Mouse (Mus musculus) c-Kit-positive CD71-positive TER-119-negative erythroid progenitor cells, embryonic 14.5 days (primary cell): ENCODE results near the gene Slc35b3.
A peak's percentile ranks its signal among the peaks of the same experiment; 100 is the strongest.

Experiments
- DNase-seq: peaks from one replicate; pipeline ENCODE4 v3.0.0-alpha.2; 2013; ENCODE audit warnings: low read depth

Slc35b3 gene

GRCm38 (mm10) chr13:38960063-38961050 is at the start of gene Slc35b3:
Slc35b3 (minus strand) TSS chr13:38960875.
- DNase-seq = peak; percentile 68

GRCm38 (mm10) chr13:39010280-39010679 is 49.6 kb upstream of the Slc35b3 start:
- DNase-seq = no peak

GRCm38 (mm10) chr13:39003101-39003762 is 42.6 kb upstream of the Slc35b3 start:
- no peak for DNase-seq

- no peak for DNase-seq
Measured at GRCm38 (mm10) chr13:39002424-39002823, 41.7 kb upstream of the Slc35b3 start.

- DNase-seq = no peak
Measured at GRCm38 (mm10) chr13:39001434-39001833, 40.8 kb upstream of the Slc35b3 start.

- DNase-seq = no peak
Measured at GRCm38 (mm10) chr13:38998958-38999357, 38.3 kb upstream of the Slc35b3 start.

GRCm38 (mm10) chr13:38992529-38992928 is 31.9 kb upstream of the Slc35b3 start:
- DNase-seq = no peak

GRCm38 (mm10) chr13:38983751-38984150 is 23.1 kb upstream of the Slc35b3 start:
- DNase-seq = no peak

GRCm38 (mm10) chr13:38980900-38981299 is 20.2 kb upstream of the Slc35b3 start:
- DNase-seq = no peak

GRCm38 (mm10) chr13:38976978-38977377 is 16.3 kb upstream of the Slc35b3 start:
- no peak for DNase-seq

- no peak for DNase-seq
Measured at GRCm38 (mm10) chr13:38975853-38976252, 15.2 kb upstream of the Slc35b3 start.

GRCm38 (mm10) chr13:38972602-38973001 is 11.9 kb upstream of the Slc35b3 start:
- DNase-seq = no peak

- DNase-seq = no peak
Measured at GRCm38 (mm10) chr13:38971047-38971446, 10.4 kb upstream of the Slc35b3 start.

GRCm38 (mm10) chr13:38967518-38967917 is 6.8 kb upstream of the Slc35b3 start:
- no peak for DNase-seq

- DNase-seq = no peak
Measured at GRCm38 (mm10) chr13:38966922-38967448, 6.3 kb upstream of the Slc35b3 start.

- DNase-seq = no peak
Measured at GRCm38 (mm10) chr13:38962771-38963170, 2.1 kb upstream of the Slc35b3 start.

GRCm38 (mm10) chr13:38958037-38958436 is 2.6 kb downstream of the Slc35b3 start:
- no peak for DNase-seq

GRCm38 (mm10) chr13:38946296-38947012 is 14.2 kb downstream of the Slc35b3 start:
- peak; percentile 34 for DNase-seq

GRCm38 (mm10) chr13:38945767-38946166 is 14.9 kb downstream of the Slc35b3 start:
- DNase-seq = no peak

- no peak for DNase-seq
Measured at GRCm38 (mm10) chr13:38944951-38945350, 15.7 kb downstream of the Slc35b3 start.

GRCm38 (mm10) chr13:38941786-38942185 is 18.9 kb downstream of the Slc35b3 start:
- DNase-seq = no peak

GRCm38 (mm10) chr13:38941280-38941679 is 19.4 kb downstream of the Slc35b3 start:
- no peak for DNase-seq
